Comparison of ENCODE assay signal across 8 mouse cellular contexts in the genomic region with DNA sequence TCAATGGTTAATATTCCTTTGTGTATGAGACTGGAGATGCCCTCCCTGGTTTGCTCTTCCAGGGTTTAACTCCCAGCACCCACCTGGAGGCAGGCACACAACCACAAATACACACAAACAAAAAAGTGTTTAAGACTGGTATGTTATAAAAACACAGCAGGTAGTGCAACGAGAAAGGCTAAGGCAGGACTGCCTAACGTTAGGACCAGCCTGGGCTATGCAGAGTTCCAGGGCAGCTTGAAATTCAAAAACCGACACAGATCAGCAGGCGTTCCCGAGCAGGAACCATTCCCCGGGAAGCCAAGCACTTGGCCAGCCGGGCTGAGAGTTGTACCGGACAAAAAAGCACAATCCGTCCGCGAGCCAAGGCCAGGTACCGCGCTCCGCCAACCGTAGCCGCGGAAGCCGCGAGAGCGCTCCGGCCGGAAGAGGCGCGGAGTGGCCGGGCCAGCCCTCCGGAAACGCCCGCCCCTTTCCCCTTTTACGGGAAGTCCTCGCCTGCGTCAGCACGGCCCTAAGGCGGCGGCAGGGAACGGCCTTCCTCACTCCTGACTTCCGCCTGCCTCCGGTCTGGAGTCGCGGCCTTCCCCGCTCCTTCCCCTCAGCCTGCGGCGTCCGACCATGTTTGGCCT. TPM values are rescaled to one million over a fixed set of nuclear protein-coding genes. Genes with fewer than 3 reads are reported as not detected.
DNase-seq lines count a peak whose midpoint lies in the region; ATAC-seq lines count a peak whose summit lies in the region.

A gene (plus strand): TSS at position 553 of the 632 bp plus-strand sequence.

- H3K4me3 ChIP-seq in embryonic facial prominence, embryonic 10.5 days = peak within 1 kb of the TSS; percentile 81
- peak within 1 kb of the TSS; percentile 98 for H3K4me3 ChIP-seq in midbrain, embryonic 11.5 days (ENCODE audit: low read depth, low read length)

- intact Hi-C loops in left cerebral cortex, postnatal 4 days (cut with DNase I) = no loop called here

- H3K4me1 ChIP-seq in embryonic facial prominence, embryonic 10.5 days = peaks cover 42% of the 10 kb centered on the region
- peaks cover 27% of the 10 kb centered on the region for H3K4me1 ChIP-seq in midbrain, embryonic 11.5 days (ENCODE audit: control insufficient read depth, insufficient read depth, low read length)

- H3K9me3 ChIP-seq in embryonic facial prominence, embryonic 10.5 days = no peaks in the 10 kb centered on the region
- no peaks in the 10 kb centered on the region for H3K9me3 ChIP-seq in midbrain, embryonic 11.5 days (ENCODE audit: control insufficient read depth, low read length)

- H3K9ac ChIP-seq in midbrain, embryonic 11.5 days (ENCODE audit: low read length) = peak within 1 kb of the TSS; percentile 99

- under 1% methylated on average over 43 of the region's 43 CpGs for WGBS in embryonic facial prominence, embryonic 10.5 days
- WGBS in midbrain, embryonic 11.5 days = under 1% methylated on average over 43 of the region's 43 CpGs

- H3K4me2 ChIP-seq in midbrain, embryonic 11.5 days = peak within 1 kb of the TSS; percentile 78

- H3K36me3 ChIP-seq in embryonic facial prominence, embryonic 10.5 days (replicated peaks) = peaks cover 34% of the 10 kb centered on the region
- H3K36me3 ChIP-seq in midbrain, embryonic 11.5 days (ENCODE audit: control insufficient read depth, insufficient read depth, low read length) = peaks cover under 1% of the 10 kb centered on the region; the same call in 1 of the 2 replicates

- ATAC-seq in granulocyte monocyte progenitor cell, adult 5-6 weeks (replicated peaks; ENCODE audit: poor library complexity, severe bottlenecking) = peak; percentile 74
- ATAC-seq in midbrain, embryonic 11.5 days (ENCODE audit: low FRiP score) = peak; percentile 98

- peak; percentile 98 for DNase-seq in adrenal gland, postnatal 14 days
- DNase-seq in embryonic facial prominence, embryonic 10.5 days (ENCODE audit: low spot score) = peak; percentile 97
- DNase-seq in kidney, adult 11 months = peak; percentile 94
- DNase-seq in left cerebral cortex, postnatal 4 days = peak; percentile 95
- DNase-seq in midbrain, embryonic 11.5 days (ENCODE audit: low spot score, missing footprints) = peak; percentile 99
- peak; percentile 90 for DNase-seq in right cerebral cortex, postnatal 4 days
- peak; percentile 95 for DNase-seq in yolk sac, embryonic 10.5 days (ENCODE audit: low spot score)

- no peaks in the 10 kb centered on the region for H3K27me3 ChIP-seq in embryonic facial prominence, embryonic 10.5 days (replicated peaks; ENCODE audit: low read depth, poor library complexity, severe bottlenecking)
- H3K27me3 ChIP-seq in midbrain, embryonic 11.5 days (ENCODE audit: control insufficient read depth, insufficient read depth, low read length) = no peaks in the 10 kb centered on the region

- H3K27ac ChIP-seq in embryonic facial prominence, embryonic 10.5 days (replicated peaks) = peak within 1 kb of the TSS; percentile 99
- peak within 1 kb of the TSS; percentile 96 for H3K27ac ChIP-seq in midbrain, embryonic 11.5 days (ENCODE audit: low read depth, low read length)

RNA-seq across cellular contexts. Expression of the gene that starts here (rescaled TPM):
- total RNA-seq in adrenal gland, postnatal 14 days (2021) = 151 and 187 TPM in 2 replicates
- 49.5 and 50.0 TPM in 2 replicates for polyA plus RNA-seq in embryonic facial prominence, embryonic 10.5 days (2016; fragmentation: Nextera tagmentation; extraction: Ambion mirVana)
- total RNA-seq in granulocyte monocyte progenitor cell, adult 5-6 weeks (2014; fragmentation: Nextera tagmentation) = 88.5 and 94.4 TPM in 2 replicates
- total RNA-seq in granulocyte monocyte progenitor cell, adult 5-6 weeks (2017) = 123 and 124 TPM in 2 replicates
- total RNA-seq in left cerebral cortex, postnatal 4 days (2021) = 10 to 100 TPM; 76.4 to 80.1 TPM
- 74.1 and 79.9 TPM in 2 replicates for polyA plus RNA-seq in midbrain, embryonic 11.5 days (2014; fragmentation: Nextera tagmentation; extraction: Ambion mirVana)

Comparison
In these comparisons a context has a peak if more than half of its experiments do, and no peak if none do; other contexts are left out.
1. Peak in every context shown above with its lines: DNase-seq, ATAC-seq, H3K4me3 ChIP-seq and H3K27ac ChIP-seq.